Mouse (Mus musculus) lung, postnatal 0 days (tissue): Measurements from ENCODE around the gene Sarnp. TPM values are rescaled to one million over a fixed set of nuclear protein-coding genes. Genes with fewer than 3 reads are reported as not detected.
A peak's percentile ranks its signal among the peaks of the same experiment; 100 is the strongest.

ENCODE experiments used
- ATAC-seq: fragments of 200-750 bp; cut with Nextera tagmentation; 2 replicates; pipeline ENCODE4 v1.8.0; 2017; ENCODE audit warnings: moderate library complexity
- DNase-seq: peaks from one replicate; pipeline ENCODE4 v3.0.0-alpha.2; 2016; ENCODE audit warnings: low spot score
- H3K27ac ChIP-seq: fragments of 300-500 bp; sonication (generic); 2 replicates; pipeline ENCODE4 v1.5.1; 2014; ENCODE audit warnings: antibody characterized with exemption, mild to moderate bottlenecking, low read length, mixed read lengths
- H3K27me3 ChIP-seq: fragments of 300-500 bp; sonication (generic); replicated peaks from 2 replicates; pipeline ENCODE4 v1.6.1; 2014; ENCODE audit warnings: low read length, mixed read lengths; ENCODE audit not compliant: insufficient read depth
- H3K36me3 ChIP-seq: fragments of 300-500 bp; sonication (generic); 2 replicates; pipeline ENCODE4 v1.6.1; 2014; ENCODE audit warnings: low read length, mixed read lengths; ENCODE audit not compliant: insufficient read depth
- H3K4me1 ChIP-seq: fragments of 300-500 bp; sonication (generic); 2 replicates; pipeline ENCODE4 v1.6.1; 2014; ENCODE audit warnings: antibody characterized with exemption, low read depth, low read length, mixed read lengths; ENCODE audit not compliant: insufficient read depth
- H3K4me2 ChIP-seq: fragments of 300-500 bp; sonication (generic); replicated peaks from 2 replicates; pipeline ENCODE4 v1.6.1; 2014; ENCODE audit warnings: low read depth, mild to moderate bottlenecking, low read length, moderate library complexity, mixed read lengths
- H3K4me3 ChIP-seq: fragments of 300-500 bp; sonication (generic); 2 replicates; pipeline ENCODE4 v1.5.1; 2014; ENCODE audit warnings: low read depth, low read length
- H3K9ac ChIP-seq: fragments of 300-500 bp; sonication (generic); replicated peaks from 2 replicates; pipeline ENCODE4 v1.6.1; 2014; ENCODE audit warnings: low read depth, mild to moderate bottlenecking
- H3K9me3 ChIP-seq: fragments of 300-500 bp; sonication (generic); 2 replicates; pipeline ENCODE4 v1.6.1; 2016; ENCODE audit warnings: low read length, mixed read lengths
- CTCF ChIP-seq: IDR thresholded peaks from 2 replicates; pipeline ENCODE4 v1.5.1; 2016; ENCODE audit warnings: antibody characterized with exemption, mild to moderate bottlenecking
- EP300 ChIP-seq: IDR thresholded peaks from 2 replicates; pipeline ENCODE4 v1.6.1; 2016; ENCODE audit warnings: antibody characterized with exemption, mild to moderate bottlenecking, control low read depth
- WGBS: fragments of 180-500 bp; shearing (Covaris S2); extraction: QIAGEN DNeasy Blood & Tissue Kit; methylation state at CpG from one replicate; pipeline ENCODE4 v1.1.7; 2014; 5-methylcytosine and 5-hydroxymethylcytosine counted together
- polyA plus RNA-seq: library from polyadenylated mRNA; unstranded; fragments of >200 nt; fragmentation: Nextera tagmentation; extraction: Ambion mirVana; gene quantifications from 2 replicates; pipeline ENCODE4 v1.2.1, GENCODE M21; 2015

Sarnp gene
- polyA plus RNA-seq, 1 experiment from 2014 or later = 113 TPM

GRCm38 (mm10) chr10:128908778-128909448 is 91.8 kb downstream of the Sarnp start:
- Histone ChIP-seq H3K4me3 (peak overlapping the region; percentile 86), H3K9ac (peak overlapping the region; percentile 81), H3K4me1 (peaks cover 6% of the 10 kb centered on the region; the same call in 1 of the 2 replicates), H3K4me2 (peak overlapping the region; percentile 76), H3K9me3 (no peaks in the 10 kb centered on the region), H3K27me3 (no peaks in the 10 kb centered on the region), H3K27ac (peak overlapping the region; percentile 92), H3K36me3 (0 out of 2 replicates have a peak, but pooled peaks cover under 1% of the 10 kb centered on the region)
- WGBS = 56% methylated on average over 13 of the region's 13 CpGs
- ATAC-seq (peak; percentile 1; the same call in 1 of the 2 replicates), DNase-seq (peak; percentile 42)
- TF ChIP-seq CTCF (no peak), EP300 (no peak)

GRCm38 (mm10) chr10:128909567-128910028 is 92.5 kb downstream of the Sarnp start:
- DNase-seq = peak; percentile 95
- peak overlapping the region; percentile 81 for H3K9ac ChIP-seq
- 0% methylated on average over 14 of the region's 41 CpGs for WGBS

GRCm38 (mm10) chr10:128910066-128910841 is 93.1 kb downstream of the Sarnp start:
- H3K36me3 ChIP-seq = peaks cover 3% of the 10 kb centered on the region; the same call in 1 of the 2 replicates
- H3K27me3 ChIP-seq = no peaks in the 10 kb centered on the region
- TF ChIP-seq CTCF = no peak
- no peak for TF ChIP-seq EP300
- DNase-seq (peak; percentile 60), ATAC-seq (peak; percentile 46)
- peaks cover 6% of the 10 kb centered on the region; the same call in 1 of the 2 replicates for H3K4me1 ChIP-seq
- H3K27ac ChIP-seq = peak overlapping the region; percentile 92
- peak overlapping the region; percentile 86 for H3K4me3 ChIP-seq
- H3K9ac ChIP-seq = peak overlapping the region; percentile 81
- no peaks in the 10 kb centered on the region for H3K9me3 ChIP-seq
- 1% methylated on average over 40 of the region's 66 CpGs for WGBS
- H3K4me2 ChIP-seq = peak overlapping the region; percentile 76

More at GRCm38 (mm10) chr10:128909567-128910028, 92.5 kb downstream of the Sarnp start:
- no peaks in the 10 kb centered on the region for H3K27me3 ChIP-seq
- peak overlapping the region; percentile 76 for H3K4me2 ChIP-seq
- H3K4me1 ChIP-seq = peaks cover 6% of the 10 kb centered on the region; the same call in 1 of the 2 replicates
- TF ChIP-seq CTCF (no peak), EP300 (no peak; the same call in 1 of the 2 replicates)
- peaks cover 3% of the 10 kb centered on the region; the same call in 1 of the 2 replicates for H3K36me3 ChIP-seq
- H3K27ac ChIP-seq = peak overlapping the region; percentile 92
- no peaks in the 10 kb centered on the region for H3K9me3 ChIP-seq
- ATAC-seq = peak; percentile 94
- peak overlapping the region; percentile 86 for H3K4me3 ChIP-seq

- H3K27ac ChIP-seq = no peak overlapping the region
- WGBS = 83% methylated on average over 6 of the region's 6 CpGs
- no peaks in the 10 kb centered on the region for H3K9me3 ChIP-seq
- TF ChIP-seq CTCF (no peak), EP300 (no peak)
- DNase-seq = no peak
- no peak for ATAC-seq
- no peak overlapping the region for H3K4me3 ChIP-seq
- no peak overlapping the region for H3K9ac ChIP-seq
- H3K27me3 ChIP-seq = no peaks in the 10 kb centered on the region
- peaks cover 6% of the 10 kb centered on the region; the same call in 1 of the 2 replicates for H3K4me1 ChIP-seq
- peaks cover 7% of the 10 kb centered on the region; the same call in 1 of the 2 replicates for H3K36me3 ChIP-seq
- peak overlapping the region; percentile 76; the same call in 1 of the 2 replicates for H3K4me2 ChIP-seq
These were observed 94.3 kb downstream of the Sarnp start for GRCm38 (mm10) chr10:128911430-128911829.

GRCm38 (mm10) chr10:128912268-128912667 is 95.1 kb downstream of the Sarnp start:
- ATAC-seq = no peak
- TF ChIP-seq CTCF (no peak), EP300 (no peak)
- H3K9ac ChIP-seq = no peak overlapping the region
- 81% methylated on average over 4 of the region's 4 CpGs for WGBS
- no peak for DNase-seq
- peaks cover 9% of the 10 kb centered on the region for H3K36me3 ChIP-seq
- H3K27ac ChIP-seq = no peak overlapping the region
- H3K4me2 ChIP-seq = no peak overlapping the region
- H3K4me1 ChIP-seq = peaks cover 6% of the 10 kb centered on the region; the same call in 1 of the 2 replicates
- H3K4me3 ChIP-seq = no peak overlapping the region
- H3K27me3 ChIP-seq = no peaks in the 10 kb centered on the region
- H3K9me3 ChIP-seq = no peaks in the 10 kb centered on the region

- TF ChIP-seq EP300 (no peak), CTCF (no peak)
- Histone ChIP-seq H3K4me3 (no peak overlapping the region), H3K4me1 (peaks cover 6% of the 10 kb centered on the region; the same call in 1 of the 2 replicates), H3K9me3 (no peaks in the 10 kb centered on the region), H3K4me2 (no peak overlapping the region), H3K27me3 (no peaks in the 10 kb centered on the region), H3K27ac (no peak overlapping the region), H3K36me3 (peaks cover 13% of the 10 kb centered on the region), H3K9ac (no peak overlapping the region)
- ATAC-seq = no peak
- no peak for DNase-seq
- 68% methylated on average over 4 of the region's 4 CpGs for WGBS
These were observed 95.7 kb downstream of the Sarnp start for GRCm38 (mm10) chr10:128912791-128913190.
